Mouse (Mus musculus) hindbrain, embryonic 13.5 days (tissue): Measurements from ENCODE around the gene Htr1f. TPM values are rescaled to one million over a fixed set of nuclear protein-coding genes. Genes with fewer than 3 reads are reported as not detected.

Source experiments
- ATAC-seq: fragments of 200-750 bp; cut with Nextera tagmentation; 2 replicates; pipeline ENCODE4 v1.8.0; 2017; ENCODE audit warnings: moderate TSS enrichment; ENCODE audit not compliant: low FRiP score
- H3K27ac ChIP-seq: fragments of 300-500 bp; sonication (generic); 2 replicates; pipeline ENCODE4 v1.5.1; 2015; ENCODE audit warnings: inconsistent platforms, mild to moderate bottlenecking, moderate library complexity
- H3K27me3 ChIP-seq: fragments of 300-500 bp; sonication (generic); 2 replicates; pipeline ENCODE4 v1.6.1; 2015; ENCODE audit warnings: mild to moderate bottlenecking, inconsistent platforms
- H3K36me3 ChIP-seq: fragments of 300-500 bp; sonication (generic); 2 replicates; pipeline ENCODE4 v1.6.1; 2015; ENCODE audit warnings: mild to moderate bottlenecking, inconsistent platforms
- H3K4me1 ChIP-seq: fragments of 300-500 bp; sonication (generic); replicated peaks from 2 replicates; pipeline ENCODE4 v1.6.1; 2015; ENCODE audit warnings: inconsistent platforms
- H3K4me2 ChIP-seq: fragments of 300-500 bp; sonication (generic); 2 replicates; pipeline ENCODE4 v1.6.1; 2015; ENCODE audit warnings: inconsistent platforms, mild to moderate bottlenecking, moderate library complexity
- H3K4me3 ChIP-seq: fragments of 300-500 bp; sonication (generic); 2 replicates; pipeline ENCODE4 v1.5.1; 2015; ENCODE audit warnings: mild to moderate bottlenecking, inconsistent platforms
- H3K9ac ChIP-seq: fragments of 300-500 bp; sonication (generic); 2 replicates; pipeline ENCODE4 v1.6.1; 2015; ENCODE audit warnings: mild to moderate bottlenecking, inconsistent platforms
- H3K9me3 ChIP-seq: fragments of 300-500 bp; sonication (generic); 2 replicates; pipeline ENCODE4 v1.6.1; 2016; ENCODE audit warnings: inconsistent platforms
- WGBS: fragments of 180-500 bp; shearing (Covaris S2); methylation state at CpG from one replicate; pipeline ENCODE4 v1.1.7; 2015; 5-methylcytosine and 5-hydroxymethylcytosine counted together
- microRNA-seq: library from miRNA; unstranded; fragments of <30 nt; microRNA quantifications from one replicate; pipeline ENCODE4, GENCODE M21; 2016
- polyA plus RNA-seq: library from polyadenylated mRNA; unstranded; fragments of >200 nt; fragmentation: Nextera tagmentation; extraction: Ambion mirVana; gene quantifications from 2 replicates; pipeline ENCODE4 v1.2.1, GENCODE M21; 2015

Htr1f gene
- polyA plus RNA-seq, 1 experiment from 2014 or later: 0.22 TPM

DNA sequence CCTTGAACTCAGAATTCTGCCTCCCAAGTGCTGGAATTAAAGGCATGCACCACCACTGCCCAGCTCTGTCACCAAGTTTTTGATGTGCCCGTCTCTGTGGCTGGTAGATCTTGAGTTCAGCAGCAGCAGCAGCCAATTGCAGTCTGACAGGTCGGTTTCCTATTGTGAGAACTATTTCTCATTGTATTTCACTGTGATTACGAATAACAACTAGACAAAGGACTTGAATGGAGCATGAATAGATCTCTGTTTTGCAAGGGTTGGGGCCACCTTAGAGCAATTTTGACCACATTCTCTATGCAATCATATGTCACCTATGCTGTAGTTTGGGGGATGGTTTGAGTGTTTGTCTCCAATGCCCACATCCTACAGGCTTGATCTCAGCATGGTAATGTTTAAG, 224.7 kb downstream of the Htr1f start:
- WGBS: 68% methylated on average over 3 of the region's 3 CpGs
- Histone ChIP-seq H3K4me1 (no peaks in the 10 kb centered on the region), H3K4me2 (no peak overlapping the region), H3K9ac (no peak overlapping the region), H3K9me3 (no peaks in the 10 kb centered on the region), H3K4me3 (no peak overlapping the region), H3K27ac (no peak overlapping the region), H3K27me3 (no peaks in the 10 kb centered on the region), H3K36me3 (no peaks in the 10 kb centered on the region)
- ATAC-seq: no peak

DNA sequence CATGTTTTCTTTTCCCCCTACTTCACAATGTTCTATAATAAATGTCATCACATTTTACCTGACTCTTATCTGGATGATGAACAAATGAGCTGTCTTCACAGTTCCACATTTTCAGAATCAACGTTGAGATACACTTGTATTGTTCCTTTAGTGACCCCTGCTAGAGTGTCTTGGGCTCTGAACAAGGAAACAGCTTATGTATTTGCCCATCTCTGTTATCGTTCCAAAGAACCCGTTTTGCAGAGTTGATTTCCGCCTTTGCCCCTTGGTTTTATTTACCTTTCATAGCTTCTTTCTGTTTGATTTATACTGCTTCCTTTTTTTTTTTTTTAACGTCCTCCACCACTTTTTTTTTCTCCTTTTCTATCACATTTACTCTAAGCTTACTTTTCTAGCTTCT, 225.9 kb downstream of the Htr1f start:
- no peaks in the 10 kb centered on the region for H3K4me1 ChIP-seq
- no peak overlapping the region for H3K4me2 ChIP-seq
- H3K4me3 ChIP-seq: no peak overlapping the region
- H3K9ac ChIP-seq: no peak overlapping the region
- H3K27ac ChIP-seq: no peak overlapping the region
- no peaks in the 10 kb centered on the region for H3K9me3 ChIP-seq
- 84% methylated on average over 5 of the region's 5 CpGs for WGBS
- ATAC-seq: no peak
- no peaks in the 10 kb centered on the region for H3K27me3 ChIP-seq
- H3K36me3 ChIP-seq: no peaks in the 10 kb centered on the region

DNA sequence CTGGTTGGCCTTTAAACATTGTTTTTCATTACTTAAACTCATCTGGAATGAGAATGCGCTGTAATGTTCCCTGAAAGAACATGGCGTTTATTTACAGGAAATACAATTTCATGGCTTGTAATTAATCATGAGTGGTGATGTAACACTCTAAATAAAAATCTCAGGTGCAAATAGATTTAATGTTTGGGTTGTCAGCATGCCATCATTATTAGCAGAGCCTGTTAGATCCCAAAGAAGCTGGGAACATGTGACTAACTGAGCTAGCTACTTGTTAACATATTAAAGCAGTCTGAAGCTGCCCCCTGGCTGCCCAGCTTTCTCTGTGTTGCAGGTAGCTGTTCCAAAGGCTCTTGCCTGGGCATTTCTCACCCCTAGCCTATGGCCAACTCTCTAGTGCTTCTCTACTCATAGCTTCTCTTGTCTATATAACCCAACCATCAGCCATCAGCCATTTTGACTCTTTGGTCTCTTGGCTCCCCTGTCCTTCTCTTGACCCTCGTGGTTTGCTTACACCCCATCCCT, 227.0 kb downstream of the Htr1f start:
- H3K9me3 ChIP-seq: no peaks in the 10 kb centered on the region
- H3K27me3 ChIP-seq: no peaks in the 10 kb centered on the region
- no peak overlapping the region for H3K9ac ChIP-seq
- H3K4me3 ChIP-seq: no peak overlapping the region
- H3K4me2 ChIP-seq: no peak overlapping the region
- H3K27ac ChIP-seq: no peak overlapping the region
- ATAC-seq: no peak
- H3K4me1 ChIP-seq: peaks cover 4% of the 10 kb centered on the region
- 90% methylated on average over 3 of the region's 3 CpGs for WGBS
- no peaks in the 10 kb centered on the region for H3K36me3 ChIP-seq

GRCm38 (mm10) chr16:64877314-64877713, 228.3 kb downstream of the Htr1f start:
- no peak for ATAC-seq
- no peaks in the 10 kb centered on the region for H3K9me3 ChIP-seq
- no peak overlapping the region for H3K4me2 ChIP-seq
- peaks cover 4% of the 10 kb centered on the region for H3K4me1 ChIP-seq
- H3K27me3 ChIP-seq: no peaks in the 10 kb centered on the region
- 94% methylated on average over 3 of the region's 3 CpGs for WGBS
- no peaks in the 10 kb centered on the region for H3K36me3 ChIP-seq
- H3K27ac ChIP-seq: no peak overlapping the region
- no peak overlapping the region for H3K9ac ChIP-seq
- H3K4me3 ChIP-seq: no peak overlapping the region

GRCm38 (mm10) chr16:64876631-64877265, 228.9 kb downstream of the Htr1f start:
- 79% methylated on average over 4 of the region's 4 CpGs for WGBS
- ATAC-seq: no peak
- Histone ChIP-seq H3K9me3 (no peaks in the 10 kb centered on the region), H3K4me3 (no peak overlapping the region), H3K4me2 (no peak overlapping the region), H3K36me3 (no peaks in the 10 kb centered on the region), H3K4me1 (peaks cover 4% of the 10 kb centered on the region), H3K27ac (no peak overlapping the region), H3K9ac (no peak overlapping the region), H3K27me3 (no peaks in the 10 kb centered on the region)

DNA sequence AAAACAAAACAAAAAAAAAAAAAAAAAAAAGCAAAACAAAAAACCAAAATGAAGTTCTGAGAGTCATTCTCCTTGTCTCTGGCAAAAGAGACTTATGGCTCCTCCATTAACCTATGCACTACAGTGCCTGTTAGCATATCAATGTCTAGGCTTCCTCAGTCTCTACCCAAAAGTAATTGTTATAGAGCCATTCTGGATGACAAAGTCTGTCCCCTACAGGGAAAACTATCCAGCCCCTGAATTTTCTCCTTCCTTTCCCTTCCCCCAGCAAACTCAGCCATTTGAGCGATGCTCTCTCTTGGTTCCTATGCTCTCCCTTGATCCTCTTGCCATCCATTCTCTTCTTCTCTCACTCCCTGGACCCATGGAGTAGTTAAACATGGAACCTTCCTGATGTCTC, 229.8 kb downstream of the Htr1f start:
- ATAC-seq: no peak
- H3K36me3 ChIP-seq: no peaks in the 10 kb centered on the region
- H3K27me3 ChIP-seq: no peaks in the 10 kb centered on the region
- H3K9ac ChIP-seq: no peak overlapping the region
- H3K4me1 ChIP-seq: peaks cover 4% of the 10 kb centered on the region
- no peak overlapping the region for H3K27ac ChIP-seq
- H3K4me2 ChIP-seq: no peak overlapping the region
- H3K4me3 ChIP-seq: no peak overlapping the region
- WGBS: 97% methylated on average over 1 of the region's 1 CpGs
- H3K9me3 ChIP-seq: no peaks in the 10 kb centered on the region

DNA sequence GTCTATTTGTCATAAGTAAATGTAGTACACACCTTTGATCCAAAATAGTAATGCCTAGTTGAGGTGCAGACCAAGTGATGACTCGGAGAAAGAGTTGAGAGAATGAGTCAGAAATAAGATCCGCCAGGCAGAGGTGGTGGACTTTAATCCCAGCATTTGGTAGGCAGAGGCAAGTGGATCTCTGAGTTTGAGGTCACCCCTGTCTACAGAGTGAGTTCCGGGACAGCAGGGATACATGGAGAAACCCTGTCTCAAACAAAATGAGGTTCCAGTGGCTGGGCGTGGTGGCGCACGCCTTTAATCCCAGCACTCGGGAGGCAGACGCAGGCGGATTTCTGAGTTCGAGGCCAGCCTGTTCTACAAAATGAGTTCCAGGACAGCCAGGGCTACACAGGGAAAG, 230.3 kb downstream of the Htr1f start:
- Histone ChIP-seq H3K36me3 (no peaks in the 10 kb centered on the region), H3K4me2 (no peak overlapping the region), H3K4me3 (no peak overlapping the region), H3K9ac (no peak overlapping the region), H3K27me3 (no peaks in the 10 kb centered on the region), H3K4me1 (peaks cover 4% of the 10 kb centered on the region), H3K9me3 (no peaks in the 10 kb centered on the region), H3K27ac (no peak overlapping the region)
- WGBS: 95% methylated on average over 10 of the region's 10 CpGs
- no peak for ATAC-seq

Small RNA genes within 50 kb of the gene (microRNA-seq; reads per million reads assigned to microRNA genes)
- gene Gm23374: not detected
